Mouse (Mus musculus) testis, adult 2 months (tissue): ENCODE data around the gene Rps11. TPM values are rescaled to one million over a fixed set of nuclear protein-coding genes. Genes with fewer than 3 reads are reported as not detected.
A peak's percentile ranks its signal among the peaks of the same experiment; 100 is the strongest.

Experiments
- H3K27ac ChIP-seq: fragments of 200-500 bp; 2 replicates; pipeline ENCODE4 v1.5.1; 2012; ENCODE audit warnings: low read depth, low read length; ENCODE audit not compliant: control insufficient read depth, insufficient read depth
- H3K27me3 ChIP-seq: fragments of 200-500 bp; 2 replicates; pipeline ENCODE4 v1.6.1; 2012; ENCODE audit warnings: mild to moderate bottlenecking, low read length, moderate library complexity; ENCODE audit not compliant: control insufficient read depth, insufficient read depth
- H3K36me3 ChIP-seq: fragments of 200-500 bp; 2 replicates; pipeline ENCODE4 v1.6.1; 2012; ENCODE audit warnings: mild to moderate bottlenecking, low read length; ENCODE audit not compliant: control insufficient read depth, insufficient read depth
- H3K4me1 ChIP-seq: fragments of 200-500 bp; 2 replicates; pipeline ENCODE4 v1.6.1; 2012; ENCODE audit warnings: low read length; ENCODE audit not compliant: control insufficient read depth, insufficient read depth
- H3K4me3 ChIP-seq: fragments of 200-500 bp; 2 replicates; pipeline ENCODE4 v1.5.1; 2012; ENCODE audit warnings: low read depth, mild to moderate bottlenecking, low read length, moderate library complexity, mixed read lengths; ENCODE audit not compliant: control insufficient read depth
- CTCF ChIP-seq: fragments of 200-500 bp; IDR thresholded peaks from 2 replicates; pipeline ENCODE4 v1.5.1; 2012; ENCODE audit warnings: low read depth, mild to moderate bottlenecking, inconsistent platforms, low read length, moderate library complexity; ENCODE audit not compliant: control insufficient read depth, insufficient read depth, insufficient replicate concordance
- POLR2A ChIP-seq: fragments of 200-500 bp; IDR thresholded peaks from 2 replicates; pipeline ENCODE4 v1.6.1; 2012; ENCODE audit warnings: low read depth, mild to moderate bottlenecking, inconsistent platforms, low read length, moderate library complexity; ENCODE audit not compliant: control insufficient read depth
- polyA plus RNA-seq: library from polyadenylated mRNA; depleted of rRNA; stranded (reverse); fragments of >200 nt; gene quantifications from 2 replicates; pipeline ENCODE4 v1.2.3, GENCODE M21; 2012

The Rps11 gene
- polyA plus RNA-seq, 1 experiment = 169 TPM

- Histone ChIP-seq H3K36me3 (no peaks in the 10 kb centered on the region), H3K4me3 (no peak overlapping the region), H3K4me1 (no peaks in the 10 kb centered on the region; the same call in 1 of the 2 replicates), H3K27me3 (no peaks in the 10 kb centered on the region), H3K27ac (no peak overlapping the region)
- TF ChIP-seq POLR2A (no peak), CTCF (no peak)
Measured at GRCm38 (mm10) chr7:45145460-45145859, 21.2 kb upstream of the Rps11 start.

- Histone ChIP-seq H3K4me1 (no peaks in the 10 kb centered on the region; the same call in none of the 2 replicates), H3K27me3 (no peaks in the 10 kb centered on the region), H3K4me3 (no peak overlapping the region), H3K27ac (no peak overlapping the region), H3K36me3 (no peaks in the 10 kb centered on the region)
- TF ChIP-seq POLR2A = no peak
- no peak for TF ChIP-seq CTCF
Measured at GRCm38 (mm10) chr7:45144368-45145174, 20.3 kb upstream of the Rps11 start.

GRCm38 (mm10) chr7:45141914-45142313, 17.7 kb upstream of the Rps11 start:
- Histone ChIP-seq H3K36me3 (no peaks in the 10 kb centered on the region), H3K27me3 (no peaks in the 10 kb centered on the region), H3K4me3 (no peak overlapping the region), H3K4me1 (no peaks in the 10 kb centered on the region; the same call in none of the 2 replicates), H3K27ac (no peak overlapping the region)
- TF ChIP-seq POLR2A = no peak
- TF ChIP-seq CTCF = no peak

- Histone ChIP-seq H3K27me3 (no peaks in the 10 kb centered on the region), H3K4me1 (no peaks in the 10 kb centered on the region; the same call in none of the 2 replicates), H3K36me3 (no peaks in the 10 kb centered on the region), H3K27ac (no peak overlapping the region), H3K4me3 (no peak overlapping the region)
- TF ChIP-seq POLR2A (no peak), CTCF (no peak)
Measured at GRCm38 (mm10) chr7:45141319-45141718, 17.1 kb upstream of the Rps11 start.

- TF ChIP-seq POLR2A (no peak), CTCF (no peak)
Measured at GRCm38 (mm10) chr7:45139904-45140723, 15.9 kb upstream of the Rps11 start.

GRCm38 (mm10) chr7:45138403-45138802, 14.2 kb upstream of the Rps11 start:
- H3K27me3 ChIP-seq = no peaks in the 10 kb centered on the region
- H3K4me3 ChIP-seq = peak overlapping the region; percentile 37
- peaks cover 11% of the 10 kb centered on the region for H3K4me1 ChIP-seq
- no peak overlapping the region for H3K27ac ChIP-seq
- H3K36me3 ChIP-seq = no peaks in the 10 kb centered on the region
- TF ChIP-seq POLR2A = no peak
- TF ChIP-seq CTCF = no peak

More at GRCm38 (mm10) chr7:45139904-45140723, 15.9 kb upstream of the Rps11 start:
- Histone ChIP-seq H3K4me3 (no peak overlapping the region), H3K4me1 (peaks cover 2% of the 10 kb centered on the region), H3K27ac (no peak overlapping the region), H3K36me3 (no peaks in the 10 kb centered on the region), H3K27me3 (no peaks in the 10 kb centered on the region)
